Mouse (Mus musculus): ENCODE results near the gene Rin3. TPM values are rescaled to one million over a fixed set of nuclear protein-coding genes. Genes with fewer than 3 reads are reported as not detected.

Gene Rin3
- 2.4 and 2.8 TPM in 2 replicates for polyA plus RNA-seq (2015; fragmentation: Nextera tagmentation; extraction: Ambion mirVana)

- peak within 1 kb of the TSS; percentile 99 for H3K4me2 ChIP-seq
- H3K4me1 ChIP-seq = peaks cover 17% of the 10 kb centered on the region
- peak within 1 kb of the TSS; percentile 55 for H3K9ac ChIP-seq
- H3K27me3 ChIP-seq (replicated peaks) = peaks cover 7% of the 10 kb centered on the region; the same call in 1 of the 2 replicates
- H3K9me3 ChIP-seq = no peaks in the 10 kb centered on the region
- WGBS = 1% methylated on average over 63 of the region's 75 CpGs
- H3K4me3 ChIP-seq = peak within 1 kb of the TSS; percentile 52
- ATAC-seq (replicated peaks) = peak; percentile 64
- H3K36me3 ChIP-seq (replicated peaks) = no peaks in the 10 kb centered on the region
- peak within 1 kb of the TSS; percentile 25 for H3K27ac ChIP-seq
These were observed at the start of gene Rin3 for GRCm38 (mm10) chr12:102282763-102283482. Gene Rin3, plus strand, starts transcription at chr12:102283048.

DNA sequence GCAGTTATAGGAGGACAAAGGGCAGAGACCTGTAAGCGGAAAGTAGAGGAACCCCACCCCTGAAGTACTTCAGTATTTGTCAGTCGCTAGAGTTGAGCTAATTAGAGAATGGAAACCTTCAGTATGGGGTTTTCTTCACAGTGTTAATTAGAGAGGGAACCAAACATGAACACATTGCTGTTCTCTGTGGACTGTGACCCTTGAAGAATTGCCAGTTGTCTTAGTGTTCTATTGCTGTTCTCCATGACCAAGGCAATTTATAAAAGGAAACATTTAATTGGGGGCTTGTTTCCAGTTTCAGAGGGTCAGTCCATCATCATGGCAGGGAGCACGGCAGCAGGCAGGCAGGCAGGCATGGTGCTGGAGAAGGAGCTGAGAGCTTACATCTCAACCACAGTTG, 47.3 kb upstream of the Rin3 start:
- Histone ChIP-seq H3K4me2 (no peak overlapping the region), H3K4me3 (no peak overlapping the region), H3K27me3 (replicated peaks) (no peaks in the 10 kb centered on the region), H3K27ac (no peak overlapping the region), H3K36me3 (replicated peaks) (no peaks in the 10 kb centered on the region), H3K4me1 (no peaks in the 10 kb centered on the region), H3K9me3 (no peaks in the 10 kb centered on the region), H3K9ac (no peak overlapping the region)
- ATAC-seq (replicated peaks) = no peak
- WGBS = 84% methylated on average over 3 of the region's 3 CpGs

DNA sequence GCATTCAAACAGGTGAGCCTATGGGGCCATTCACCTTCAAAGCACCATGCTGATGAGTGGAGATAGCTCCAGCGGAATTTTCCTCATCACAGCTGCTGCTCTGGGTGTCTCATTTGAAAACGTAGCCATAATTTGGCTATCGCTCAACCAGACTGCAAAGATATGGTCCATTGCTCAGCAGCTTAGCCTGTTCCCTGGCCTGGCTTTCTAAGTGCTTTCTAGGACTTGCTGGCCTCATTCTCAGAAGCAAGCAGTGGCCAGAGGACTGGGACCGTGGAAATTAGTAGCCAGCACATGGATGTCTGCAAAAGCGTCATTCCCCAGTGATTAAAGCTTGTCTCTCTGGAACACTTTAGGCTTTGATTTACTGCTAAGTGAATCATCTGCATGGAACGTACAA, 46.5 kb upstream of the Rin3 start:
- Histone ChIP-seq H3K4me1 (no peaks in the 10 kb centered on the region), H3K36me3 (replicated peaks) (no peaks in the 10 kb centered on the region), H3K4me3 (no peak overlapping the region), H3K27me3 (replicated peaks) (no peaks in the 10 kb centered on the region), H3K9ac (no peak overlapping the region), H3K27ac (no peak overlapping the region), H3K4me2 (no peak overlapping the region), H3K9me3 (no peaks in the 10 kb centered on the region)
- WGBS = 82% methylated on average over 6 of the region's 6 CpGs
- no peak for ATAC-seq (replicated peaks)

DNA sequence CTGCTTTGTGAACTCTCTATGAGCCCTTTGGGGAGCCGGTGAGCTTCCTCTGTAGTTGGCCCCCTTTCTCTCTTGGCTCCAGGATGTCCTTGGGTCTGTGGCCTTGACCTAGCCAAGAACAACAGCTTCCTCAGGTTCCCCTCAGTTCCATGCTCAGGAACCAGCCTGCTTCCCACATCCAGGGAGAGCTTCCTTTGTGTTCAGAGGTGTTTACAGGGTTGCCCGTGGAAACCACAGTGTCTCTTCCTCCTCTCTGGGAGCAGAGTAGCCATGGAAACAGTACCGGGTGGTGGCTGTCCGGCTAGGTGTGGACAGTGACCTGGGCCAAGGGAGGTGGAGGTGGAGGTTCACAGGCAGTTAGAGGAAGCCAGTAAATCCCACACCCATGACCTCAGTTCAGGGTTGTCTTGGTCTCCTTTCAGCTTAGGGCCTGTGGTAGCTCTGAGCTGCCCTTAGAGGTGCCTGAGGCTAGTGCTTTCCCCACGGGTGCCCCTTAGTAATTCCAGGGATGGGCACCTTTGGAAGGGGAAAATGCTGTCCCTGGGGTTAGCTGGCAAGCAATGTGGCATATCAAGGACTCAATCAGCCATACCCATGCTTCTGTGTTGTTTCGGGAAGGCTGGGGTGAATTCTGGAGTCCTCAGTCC, 40.6 kb upstream of the Rin3 start:
- 47% methylated on average over 6 of the region's 6 CpGs for WGBS
- no peaks in the 10 kb centered on the region for H3K9me3 ChIP-seq
- no peak overlapping the region for H3K4me3 ChIP-seq
- no peaks in the 10 kb centered on the region for H3K27me3 ChIP-seq (replicated peaks)
- H3K9ac ChIP-seq = no peak overlapping the region
- no peak overlapping the region for H3K4me2 ChIP-seq
- peak; percentile 69 for ATAC-seq (replicated peaks)
- H3K36me3 ChIP-seq (replicated peaks) = no peaks in the 10 kb centered on the region
- no peak overlapping the region for H3K27ac ChIP-seq
- peaks cover 3% of the 10 kb centered on the region; the same call in 1 of the 2 replicates for H3K4me1 ChIP-seq

DNA sequence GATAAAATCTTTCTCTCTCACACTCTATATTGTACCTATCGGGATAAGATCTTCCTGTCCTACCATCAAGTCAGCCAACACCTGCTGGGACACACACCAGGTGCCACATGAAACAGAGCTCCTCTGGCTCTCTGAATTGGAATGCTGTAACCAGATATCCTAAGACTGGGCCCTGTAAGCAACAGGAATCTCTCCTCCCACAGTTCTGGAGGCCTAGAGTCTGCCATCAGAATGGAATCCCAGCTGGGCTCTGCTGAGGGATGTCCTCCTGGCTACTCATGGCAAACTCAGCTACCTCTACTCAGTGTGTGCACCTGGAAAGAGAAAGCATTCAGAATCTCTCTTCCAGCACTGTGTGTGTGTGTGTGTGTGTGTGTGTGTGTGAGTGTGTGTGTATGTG, 38.9 kb upstream of the Rin3 start:
- WGBS = 69% methylated on average over 1 of the region's 1 CpGs

GRCm38 (mm10) chr12:102246226-102246625, 36.6 kb upstream of the Rin3 start:
- H3K36me3 ChIP-seq (replicated peaks) = no peaks in the 10 kb centered on the region
- no peak for ATAC-seq (replicated peaks)

More for the DNA sequence above, 38.9 kb upstream of the Rin3 start:
- H3K9me3 ChIP-seq = no peaks in the 10 kb centered on the region
- no peaks in the 10 kb centered on the region for H3K27me3 ChIP-seq (replicated peaks)
- no peak overlapping the region for H3K27ac ChIP-seq
- peaks cover 3% of the 10 kb centered on the region; the same call in 1 of the 2 replicates for H3K4me1 ChIP-seq
- H3K36me3 ChIP-seq (replicated peaks) = no peaks in the 10 kb centered on the region
- ATAC-seq (replicated peaks) = no peak
- H3K9ac ChIP-seq = no peak overlapping the region
- H3K4me3 ChIP-seq = no peak overlapping the region
- H3K4me2 ChIP-seq = no peak overlapping the region

GRCm38 (mm10) chr12:102248104-102248503, 34.7 kb upstream of the Rin3 start:
- no peak overlapping the region for H3K9ac ChIP-seq
- no peaks in the 10 kb centered on the region for H3K27me3 ChIP-seq (replicated peaks)
- no peak for ATAC-seq (replicated peaks)
- WGBS = 90% methylated on average over 6 of the region's 6 CpGs
- no peaks in the 10 kb centered on the region for H3K9me3 ChIP-seq
- H3K36me3 ChIP-seq (replicated peaks) = no peaks in the 10 kb centered on the region
- H3K4me2 ChIP-seq = no peak overlapping the region
- no peak overlapping the region for H3K4me3 ChIP-seq
- H3K27ac ChIP-seq = no peak overlapping the region
- H3K4me1 ChIP-seq = no peaks in the 10 kb centered on the region

More at GRCm38 (mm10) chr12:102246226-102246625, 36.6 kb upstream of the Rin3 start:
- no peak overlapping the region for H3K4me2 ChIP-seq
- peaks cover 3% of the 10 kb centered on the region; the same call in 1 of the 2 replicates for H3K4me1 ChIP-seq
- H3K27ac ChIP-seq = no peak overlapping the region
- no peak overlapping the region for H3K4me3 ChIP-seq
- no peak overlapping the region for H3K9ac ChIP-seq
- WGBS = 90% methylated on average over 5 of the region's 5 CpGs
- H3K27me3 ChIP-seq (replicated peaks) = no peaks in the 10 kb centered on the region
- H3K9me3 ChIP-seq = no peaks in the 10 kb centered on the region

GRCm38 (mm10) chr12:102250316-102250715, 32.5 kb upstream of the Rin3 start:
- H3K27ac ChIP-seq = no peak overlapping the region
- 79% methylated on average over 4 of the region's 4 CpGs for WGBS

DNA sequence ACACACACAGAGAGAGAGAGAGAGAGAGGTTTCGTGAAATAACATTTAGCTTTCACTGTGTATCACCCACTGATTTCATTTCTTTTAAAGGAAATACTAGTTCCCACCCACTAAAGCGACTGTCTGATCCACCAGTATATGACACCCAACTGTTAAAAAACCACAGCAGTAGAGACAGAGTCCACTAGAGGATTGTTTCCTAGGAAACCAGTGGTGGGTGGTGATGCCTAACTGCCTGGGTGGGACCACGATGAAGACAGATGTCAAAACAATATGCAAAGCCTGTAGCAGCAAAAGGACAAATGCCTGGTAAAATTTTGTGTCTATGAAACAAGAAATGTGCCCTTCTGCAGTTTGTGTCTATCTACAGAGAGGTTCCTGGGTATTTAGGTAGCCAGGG, 31.8 kb upstream of the Rin3 start:
- H3K27me3 ChIP-seq (replicated peaks) = no peaks in the 10 kb centered on the region
- no peak overlapping the region for H3K4me3 ChIP-seq
- WGBS = 68% methylated on average over 3 of the region's 3 CpGs
- H3K9me3 ChIP-seq = no peaks in the 10 kb centered on the region
- no peak for ATAC-seq (replicated peaks)
- H3K27ac ChIP-seq = no peak overlapping the region
- H3K4me1 ChIP-seq = no peaks in the 10 kb centered on the region
- H3K4me2 ChIP-seq = no peak overlapping the region
- H3K36me3 ChIP-seq (replicated peaks) = no peaks in the 10 kb centered on the region
- no peak overlapping the region for H3K9ac ChIP-seq

More at GRCm38 (mm10) chr12:102250316-102250715, 32.5 kb upstream of the Rin3 start:
- Histone ChIP-seq H3K27me3 (replicated peaks) (no peaks in the 10 kb centered on the region), H3K9ac (no peak overlapping the region), H3K4me2 (no peak overlapping the region), H3K36me3 (replicated peaks) (no peaks in the 10 kb centered on the region), H3K4me1 (no peaks in the 10 kb centered on the region), H3K4me3 (no peak overlapping the region), H3K9me3 (no peaks in the 10 kb centered on the region)
- ATAC-seq (replicated peaks) = no peak

GRCm38 (mm10) chr12:102251985-102252384, 30.9 kb upstream of the Rin3 start:
- Histone ChIP-seq H3K9me3 (no peaks in the 10 kb centered on the region), H3K4me1 (no peaks in the 10 kb centered on the region), H3K9ac (no peak overlapping the region), H3K27me3 (replicated peaks) (no peaks in the 10 kb centered on the region), H3K4me2 (no peak overlapping the region), H3K27ac (no peak overlapping the region), H3K36me3 (replicated peaks) (no peaks in the 10 kb centered on the region), H3K4me3 (no peak overlapping the region)
- ATAC-seq (replicated peaks) = no peak
- 66% methylated on average over 3 of the region's 3 CpGs for WGBS

DNA sequence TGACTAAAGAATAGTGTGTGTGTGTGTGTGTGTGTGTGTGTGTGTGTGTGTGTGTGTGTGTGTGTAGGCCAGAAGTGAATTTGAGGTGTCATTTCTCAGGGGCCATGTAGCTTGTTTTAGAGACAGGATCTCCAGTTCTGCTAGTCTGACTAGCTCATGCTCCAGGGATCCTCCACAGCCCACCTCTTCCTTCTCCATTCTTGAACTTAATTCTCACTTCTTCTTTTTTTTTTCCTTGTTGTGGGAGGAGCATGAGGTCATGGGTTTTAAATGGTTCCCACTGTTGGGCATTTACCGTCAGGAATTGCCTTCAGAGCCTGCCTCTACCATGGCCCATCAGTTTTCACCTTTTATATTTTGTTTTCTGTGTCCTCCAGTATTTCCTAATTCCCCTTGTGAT, 30.3 kb upstream of the Rin3 start:
- Histone ChIP-seq H3K27ac (no peak overlapping the region), H3K9ac (no peak overlapping the region), H3K27me3 (replicated peaks) (no peaks in the 10 kb centered on the region), H3K4me3 (no peak overlapping the region), H3K36me3 (replicated peaks) (no peaks in the 10 kb centered on the region), H3K4me1 (no peaks in the 10 kb centered on the region), H3K4me2 (no peak overlapping the region), H3K9me3 (no peaks in the 10 kb centered on the region)
- no peak for ATAC-seq (replicated peaks)
- 54% methylated on average over 1 of the region's 1 CpGs for WGBS

DNA sequence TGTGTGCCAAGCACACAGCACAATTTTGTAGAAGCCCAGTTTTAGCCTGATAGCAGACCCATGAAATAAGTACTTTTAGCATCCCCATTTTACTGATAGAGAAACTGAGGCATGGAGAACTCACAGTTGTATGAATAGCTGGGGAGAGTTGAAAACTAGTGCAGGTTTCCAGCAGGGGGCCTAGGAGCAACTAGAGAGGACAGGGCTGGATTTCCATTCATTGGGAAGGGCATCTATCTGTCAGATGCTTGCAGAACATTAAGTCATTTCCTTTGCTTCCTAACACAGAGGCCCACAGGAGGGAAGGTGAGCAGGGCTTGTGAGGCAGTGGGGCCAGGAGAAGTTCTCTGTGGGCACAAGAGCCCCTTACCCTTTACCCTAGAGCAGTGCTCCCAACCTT, 27.8 kb upstream of the Rin3 start:
- Histone ChIP-seq H3K4me1 (no peaks in the 10 kb centered on the region), H3K36me3 (replicated peaks) (no peaks in the 10 kb centered on the region), H3K27me3 (replicated peaks) (no peaks in the 10 kb centered on the region), H3K4me2 (no peak overlapping the region), H3K27ac (no peak overlapping the region), H3K9ac (no peak overlapping the region), H3K9me3 (no peaks in the 10 kb centered on the region), H3K4me3 (no peak overlapping the region)
- no peak for ATAC-seq (replicated peaks)
